ENCODE assay signal across 26 mouse cellular contexts in genomic region chr7:78872366-78872765, GRCm38 (mm10).
"Had no signal": no experiment of that assay in that cellular context is flagged by ENCODE, and none has a peak within 500 bp of the region (broad histone marks: within the 10 kb centered on the region; RNA-seq: fewer than 3 reads in every experiment).

No protein-coding gene starts in this region.

- H3K4me2 ChIP-seq: heart, embryonic 11.5 days; heart, embryonic 13.5 days; heart, embryonic 15.5 days; hindbrain, embryonic 13.5 days; hindbrain, embryonic 15.5 days; limb, embryonic 12.5 days; liver, embryonic 11.5 days; liver, embryonic 13.5 days had no signal

- H3K4me1 ChIP-seq: heart, embryonic 13.5 days; heart, embryonic 15.5 days; hindbrain, embryonic 10.5 days; hindbrain, embryonic 15.5 days; limb, embryonic 10.5 days; limb, embryonic 12.5 days; liver, embryonic 13.5 days had no signal

- H3K4me3 ChIP-seq: gastrocnemius, adult 2 months; heart, adult 2 months; heart, embryonic 13.5 days; heart, embryonic 15.5 days; hindbrain, embryonic 10.5 days; hindbrain, embryonic 13.5 days; hindbrain, embryonic 15.5 days; layer of hippocampus, adult 2 months; left cerebral cortex, adult 2 months; limb, embryonic 10.5 days; limb, embryonic 12.5 days; liver, embryonic 13.5 days had no signal

- ATAC-seq: hindbrain, postnatal 0 days had no signal

- H3K36me3 ChIP-seq: heart, embryonic 13.5 days; heart, embryonic 15.5 days; hindbrain, embryonic 10.5 days; hindbrain, embryonic 13.5 days; hindbrain, embryonic 15.5 days; limb, embryonic 10.5 days; limb, embryonic 12.5 days; liver, embryonic 13.5 days had no signal

- H3K9ac ChIP-seq: heart, embryonic 13.5 days; heart, embryonic 15.5 days; hindbrain, embryonic 13.5 days; hindbrain, embryonic 15.5 days; limb, embryonic 12.5 days; liver, embryonic 13.5 days had no signal

- H3K27me3 ChIP-seq: heart, embryonic 15.5 days; hindbrain, embryonic 13.5 days; hindbrain, embryonic 15.5 days; limb, embryonic 12.5 days had no signal

- DNase-seq: gastrocnemius, adult 2 months; gastrocnemius, postnatal 10 days; gastrocnemius, postnatal 25 days; heart, adult 11 months; heart, adult 2 months; heart, postnatal 14 days; heart, postnatal 36 days; kidney, adult 18-20 months; kidney, adult 8-10 months; kidney, postnatal 10 days; kidney, postnatal 25 days; kidney, postnatal 4 days; liver; liver, embryonic 13.5 days had no signal

- H3K27ac ChIP-seq: gastrocnemius, adult 2 months; heart, adult 2 months; heart, embryonic 13.5 days; heart, embryonic 15.5 days; hindbrain, embryonic 10.5 days; hindbrain, embryonic 13.5 days; hindbrain, embryonic 15.5 days; hindbrain, postnatal 0 days; layer of hippocampus, adult 2 months; left cerebral cortex, adult 2 months; limb, embryonic 10.5 days; limb, embryonic 12.5 days; liver, embryonic 13.5 days had no signal

- H3K9me3 ChIP-seq: heart, embryonic 13.5 days; heart, embryonic 15.5 days; hindbrain, embryonic 10.5 days; hindbrain, embryonic 13.5 days; hindbrain, embryonic 15.5 days; limb, embryonic 10.5 days; limb, embryonic 12.5 days; liver, embryonic 13.5 days had no signal
